Mouse (Mus musculus) heart, embryonic 13.5 days (tissue): ENCODE data around the gene Bcl2l2. TPM values are rescaled to one million over a fixed set of nuclear protein-coding genes. Genes with fewer than 3 reads are reported as not detected.
A peak's percentile ranks its signal among the peaks of the same experiment; 100 is the strongest.

Experiments used
- ATAC-seq: fragments of 200-750 bp; cut with Nextera tagmentation; 2 replicates; pipeline ENCODE4 v1.8.0; 2017; ENCODE audit warnings: moderate TSS enrichment; ENCODE audit not compliant: insufficient number of reproducible peaks, low FRiP score, low TSS enrichment; ENCODE audit errors: extremely low read depth
- H3K27ac ChIP-seq: fragments of 300-500 bp; sonication (generic); replicated peaks from 2 replicates; pipeline ENCODE4 v1.5.1; 2015; ENCODE audit warnings: moderate library complexity, mild to moderate bottlenecking, inconsistent platforms
- H3K27me3 ChIP-seq: fragments of 300-500 bp; sonication (generic); replicated peaks from 2 replicates; pipeline ENCODE4 v1.6.1; 2015; ENCODE audit warnings: mild to moderate bottlenecking, inconsistent platforms
- H3K36me3 ChIP-seq: fragments of 300-500 bp; sonication (generic); 2 replicates; pipeline ENCODE4 v1.6.1; 2015; ENCODE audit warnings: mild to moderate bottlenecking, inconsistent platforms
- H3K4me1 ChIP-seq: fragments of 300-500 bp; sonication (generic); 2 replicates; pipeline ENCODE4 v1.6.1; 2015; ENCODE audit warnings: inconsistent platforms
- H3K4me2 ChIP-seq: fragments of 300-500 bp; sonication (generic); 2 replicates; pipeline ENCODE4 v1.6.1; 2015; ENCODE audit warnings: inconsistent platforms, mild to moderate bottlenecking, moderate library complexity
- H3K4me3 ChIP-seq: fragments of 300-500 bp; sonication (generic); 2 replicates; pipeline ENCODE4 v1.5.1; 2015; ENCODE audit warnings: moderate library complexity, mild to moderate bottlenecking, inconsistent platforms
- H3K9ac ChIP-seq: fragments of 300-500 bp; sonication (generic); 2 replicates; pipeline ENCODE4 v1.6.1; 2015; ENCODE audit warnings: inconsistent platforms, mild to moderate bottlenecking, moderate library complexity
- H3K9me3 ChIP-seq: fragments of 300-500 bp; sonication (generic); 2 replicates; pipeline ENCODE4 v1.6.1; 2016; ENCODE audit warnings: inconsistent platforms
- WGBS: fragments of 180-500 bp; shearing (Covaris S2); methylation state at CpG from one replicate; pipeline ENCODE4 v1.1.7; 2015; ENCODE audit warnings: mixed read lengths; 5-methylcytosine and 5-hydroxymethylcytosine counted together
- polyA plus RNA-seq: library from polyadenylated mRNA; unstranded; fragments of >200 nt; fragmentation: Nextera tagmentation; extraction: Ambion mirVana; gene quantifications from 2 replicates; pipeline ENCODE4 v1.2.1, GENCODE M21; 2015

The Bcl2l2 gene
- polyA plus RNA-seq, 1 experiment from 2014 or later = 2.5 TPM

DNA sequence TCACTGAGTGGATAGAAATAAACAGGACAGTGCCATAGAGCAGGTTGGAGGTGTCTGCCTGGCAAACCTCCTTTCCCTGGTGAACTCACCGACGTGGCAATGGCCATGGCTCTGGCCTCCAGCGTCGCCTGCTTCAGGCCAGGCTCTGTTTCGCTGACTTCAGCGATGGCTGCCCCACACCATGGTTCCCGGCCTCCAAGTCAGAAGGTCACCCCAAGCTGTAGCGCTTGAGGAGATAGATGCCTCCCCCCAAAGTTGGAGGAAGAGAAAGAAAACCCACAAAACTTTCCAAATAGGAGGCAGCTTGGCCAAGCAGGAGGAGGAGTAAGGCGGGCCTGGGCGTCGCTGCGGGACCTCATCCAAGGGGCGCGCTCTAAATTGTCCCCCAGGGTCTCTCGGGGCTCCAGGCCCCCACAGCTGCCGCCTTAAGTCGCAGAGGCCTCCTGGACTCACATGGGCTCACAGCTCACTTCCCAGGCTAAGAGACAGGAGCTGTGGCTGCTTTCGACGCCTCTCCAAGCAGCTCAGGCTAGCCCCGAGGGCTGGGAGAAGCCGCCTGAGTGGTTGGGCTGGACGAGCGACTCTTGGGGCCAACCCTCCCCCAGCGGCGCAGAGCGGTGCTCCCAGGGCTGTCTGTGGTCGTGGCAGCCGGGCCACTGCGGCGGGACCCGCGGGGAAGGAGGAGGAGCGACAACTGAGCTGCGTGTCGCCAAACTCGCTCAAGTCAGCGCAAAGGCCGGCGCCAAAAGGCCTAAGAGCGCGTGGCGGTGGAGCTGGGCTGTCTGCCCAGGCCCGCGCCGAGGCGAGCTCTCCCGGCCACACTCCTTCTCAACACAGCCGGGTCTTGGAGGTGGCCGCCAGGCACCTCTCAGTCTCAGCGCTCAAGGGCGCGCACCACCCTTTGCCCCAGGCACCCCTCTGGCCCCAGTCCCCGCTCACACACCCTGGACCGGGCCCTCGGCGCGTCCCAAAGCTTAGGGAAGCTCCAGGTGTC, 42.5 kb downstream of the Bcl2l2 start, which contains the start of gene Efs:
Efs (minus strand) TSS at position 778 of the 994 bp plus-strand sequence.
- peaks cover 48% of the 10 kb centered on the region for H3K4me1 ChIP-seq

DNA sequence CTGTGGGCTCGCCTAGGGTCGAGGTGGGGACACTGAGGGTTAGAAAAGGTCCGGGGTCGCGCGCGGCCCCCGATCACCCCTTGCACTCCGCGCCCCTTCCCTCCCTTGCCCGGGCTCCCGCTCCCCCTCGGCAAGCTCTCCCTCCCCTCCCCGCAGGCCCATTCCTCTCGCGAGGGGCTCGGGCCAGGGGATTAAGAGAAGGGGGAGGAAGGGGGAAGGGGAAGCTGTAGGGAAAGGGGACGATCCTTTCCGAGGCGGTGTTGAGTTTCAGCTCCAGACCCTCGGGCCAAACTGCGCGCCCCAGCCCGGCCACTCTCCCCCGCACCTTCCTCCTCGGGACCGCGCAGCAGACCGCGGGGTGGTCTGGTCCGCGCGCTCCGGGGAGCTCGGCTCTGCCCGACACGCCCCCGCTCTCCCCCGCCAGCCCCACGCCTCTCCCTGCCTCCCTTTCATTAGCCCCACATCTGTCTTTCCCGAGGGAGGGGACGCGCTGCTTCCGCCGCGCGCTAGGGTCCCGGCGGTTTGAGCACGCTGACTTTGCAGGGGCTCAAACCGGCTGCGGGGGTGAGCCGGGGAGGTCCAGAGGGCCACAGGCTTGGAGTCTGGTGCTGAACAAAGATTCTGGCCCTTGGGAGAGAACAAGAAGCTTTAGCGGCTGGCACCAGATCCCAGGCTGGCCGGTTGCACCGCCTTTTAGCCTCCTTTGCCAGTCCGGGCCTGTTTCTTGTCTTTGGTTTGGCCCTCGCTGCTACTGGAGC, 43.4 kb downstream of the Bcl2l2 start:
- peak; percentile 52; the same call in 1 of the 2 replicates for ATAC-seq
- Histone ChIP-seq H3K9ac (peak overlapping the region; percentile 91), H3K4me1 (peaks cover 48% of the 10 kb centered on the region), H3K27me3 (peaks cover 42% of the 10 kb centered on the region), H3K4me2 (peak overlapping the region; percentile 96), H3K36me3 (peaks cover 9% of the 10 kb centered on the region), H3K9me3 (no peaks in the 10 kb centered on the region; the same call in 1 of the 2 replicates), H3K4me3 (peak overlapping the region; percentile 66), H3K27ac (peak overlapping the region; percentile 93)
- WGBS = under 1% methylated on average over 46 of the region's 58 CpGs

More for the DNA sequence above, 42.5 kb downstream of the Bcl2l2 start, which contains the start of gene Efs:
- peak within 1 kb of the TSS; percentile 96 for H3K4me2 ChIP-seq
- ATAC-seq = peak; percentile 39
- H3K4me3 ChIP-seq = peak within 1 kb of the TSS; percentile 66
- peaks cover 42% of the 10 kb centered on the region for H3K27me3 ChIP-seq
- 4% methylated on average over 57 of the region's 57 CpGs for WGBS
- no peaks in the 10 kb centered on the region; the same call in 1 of the 2 replicates for H3K9me3 ChIP-seq
- peaks cover 19% of the 10 kb centered on the region for H3K36me3 ChIP-seq
- peak within 1 kb of the TSS; percentile 91 for H3K9ac ChIP-seq
- H3K27ac ChIP-seq = peak within 1 kb of the TSS; percentile 93

DNA sequence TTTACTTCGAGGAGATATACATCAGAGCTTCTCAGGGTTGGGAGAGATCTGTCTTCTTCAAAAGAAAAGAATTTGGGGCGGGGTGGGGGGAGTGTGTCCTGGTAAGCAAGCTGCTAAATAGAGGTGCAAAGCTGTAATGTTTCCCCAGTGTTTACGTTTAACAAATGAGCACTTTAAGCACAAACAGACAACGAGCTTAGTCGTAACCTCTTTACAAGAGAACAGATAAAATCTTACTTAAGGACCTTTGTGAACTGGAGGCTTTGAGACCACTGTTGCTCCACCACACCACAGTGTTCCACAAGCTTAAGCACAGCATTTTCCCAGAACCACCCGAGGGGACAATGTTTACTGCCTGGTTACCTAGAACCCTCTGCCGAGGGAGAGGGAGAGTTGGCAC, 44.1 kb downstream of the Bcl2l2 start:
- Histone ChIP-seq H3K9ac (peak overlapping the region; percentile 91), H3K4me3 (peak overlapping the region; percentile 66), H3K27me3 (peaks cover 42% of the 10 kb centered on the region), H3K4me2 (peak overlapping the region; percentile 96), H3K9me3 (no peaks in the 10 kb centered on the region), H3K4me1 (peaks cover 48% of the 10 kb centered on the region), H3K36me3 (peaks cover 2% of the 10 kb centered on the region; the same call in 1 of the 2 replicates), H3K27ac (peak overlapping the region; percentile 93)
- no peak for ATAC-seq
- 37% methylated on average over 7 of the region's 7 CpGs for WGBS

DNA sequence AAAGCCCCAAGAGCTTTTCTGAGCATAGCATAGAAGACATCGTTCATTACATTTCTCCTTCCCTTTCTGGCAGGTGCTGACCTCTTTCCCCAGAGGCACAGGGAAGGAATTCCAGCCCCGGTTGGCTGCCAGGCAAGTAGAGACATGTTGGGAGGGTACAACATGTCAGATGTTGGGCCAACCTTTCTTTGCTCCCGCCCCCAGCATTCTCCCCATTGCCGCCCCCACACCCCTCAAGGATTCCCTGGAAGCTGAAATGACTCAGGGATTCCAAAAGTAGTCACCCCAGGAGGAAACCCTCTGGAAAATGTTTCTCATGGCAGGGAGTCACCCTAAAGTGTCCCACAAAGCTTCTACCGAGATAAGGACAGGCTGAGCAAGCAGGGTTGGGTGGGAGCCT, 46.6 kb downstream of the Bcl2l2 start:
- Histone ChIP-seq H3K27me3 (peaks cover 46% of the 10 kb centered on the region), H3K4me3 (no peak overlapping the region), H3K9me3 (no peaks in the 10 kb centered on the region), H3K9ac (no peak overlapping the region), H3K4me1 (peaks cover 41% of the 10 kb centered on the region), H3K27ac (no peak overlapping the region), H3K36me3 (no peaks in the 10 kb centered on the region), H3K4me2 (no peak overlapping the region)
- WGBS = 50% methylated on average over 5 of the region's 5 CpGs
- no peak for ATAC-seq

DNA sequence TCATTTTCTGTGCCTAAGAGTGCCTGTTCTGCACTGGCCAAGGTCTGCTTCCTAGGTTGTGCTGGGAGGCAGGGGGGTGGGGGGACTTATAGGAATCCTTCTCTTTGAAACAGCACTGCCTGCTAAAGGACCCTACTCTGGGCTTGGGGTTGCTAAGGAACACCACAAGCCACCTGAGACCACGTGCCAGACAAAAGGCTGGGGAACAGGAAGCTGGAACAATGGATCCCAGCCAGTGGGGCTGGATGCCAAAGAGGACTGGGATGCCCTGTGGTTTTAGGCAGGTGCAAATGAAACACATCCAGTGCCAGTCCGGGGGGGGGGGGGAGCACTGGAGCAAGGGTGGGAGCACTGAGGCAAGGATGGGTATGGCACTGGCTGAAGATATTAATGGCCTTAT, 47.3 kb downstream of the Bcl2l2 start:
- 33% methylated on average over 2 of the region's 2 CpGs for WGBS
- Histone ChIP-seq H3K36me3 (no peaks in the 10 kb centered on the region), H3K9ac (no peak overlapping the region), H3K27me3 (peaks cover 45% of the 10 kb centered on the region), H3K4me3 (no peak overlapping the region), H3K9me3 (no peaks in the 10 kb centered on the region), H3K4me2 (no peak overlapping the region), H3K27ac (no peak overlapping the region), H3K4me1 (peaks cover 35% of the 10 kb centered on the region)
- no peak for ATAC-seq

DNA sequence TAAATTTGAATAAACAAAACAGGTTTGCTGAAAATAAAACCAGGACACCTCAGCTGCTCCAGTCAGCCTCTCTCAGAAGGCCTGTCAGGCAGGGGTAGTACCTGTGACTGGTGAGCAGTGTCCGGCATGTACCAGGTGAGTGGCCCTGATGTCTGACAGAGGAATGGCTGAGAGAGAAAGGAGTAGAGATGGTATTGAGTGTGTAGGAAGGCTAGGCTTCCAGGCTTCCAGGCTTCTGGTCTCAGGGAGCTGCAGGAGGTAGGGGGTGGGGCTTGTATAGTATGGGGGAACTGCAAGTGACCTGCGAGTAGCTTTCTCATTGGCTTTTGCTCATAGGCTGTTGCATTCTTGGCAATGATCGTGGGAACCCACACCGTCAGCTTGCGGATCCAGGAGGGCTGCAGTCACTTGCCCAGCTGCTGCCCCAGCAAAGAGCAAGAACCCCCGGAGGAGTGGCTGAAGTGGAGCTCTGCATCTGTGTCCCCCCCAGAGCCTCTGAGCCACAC, 49.5 kb downstream of the Bcl2l2 start, which contains the start of gene Il25:
Il25 (plus strand) TSS at position 51 of the 506 bp plus-strand sequence.
- peaks cover 23% of the 10 kb centered on the region for H3K27me3 ChIP-seq
- H3K4me3 ChIP-seq = no peak within 1 kb of the TSS
- ATAC-seq = no peak
- 26% methylated on average over 6 of the region's 6 CpGs for WGBS
- H3K4me1 ChIP-seq = peaks cover 30% of the 10 kb centered on the region
- H3K4me2 ChIP-seq = no peak within 1 kb of the TSS
- H3K36me3 ChIP-seq = no peaks in the 10 kb centered on the region
- no peak within 1 kb of the TSS for H3K27ac ChIP-seq
- H3K9ac ChIP-seq = no peak within 1 kb of the TSS
- no peaks in the 10 kb centered on the region for H3K9me3 ChIP-seq

DNA sequence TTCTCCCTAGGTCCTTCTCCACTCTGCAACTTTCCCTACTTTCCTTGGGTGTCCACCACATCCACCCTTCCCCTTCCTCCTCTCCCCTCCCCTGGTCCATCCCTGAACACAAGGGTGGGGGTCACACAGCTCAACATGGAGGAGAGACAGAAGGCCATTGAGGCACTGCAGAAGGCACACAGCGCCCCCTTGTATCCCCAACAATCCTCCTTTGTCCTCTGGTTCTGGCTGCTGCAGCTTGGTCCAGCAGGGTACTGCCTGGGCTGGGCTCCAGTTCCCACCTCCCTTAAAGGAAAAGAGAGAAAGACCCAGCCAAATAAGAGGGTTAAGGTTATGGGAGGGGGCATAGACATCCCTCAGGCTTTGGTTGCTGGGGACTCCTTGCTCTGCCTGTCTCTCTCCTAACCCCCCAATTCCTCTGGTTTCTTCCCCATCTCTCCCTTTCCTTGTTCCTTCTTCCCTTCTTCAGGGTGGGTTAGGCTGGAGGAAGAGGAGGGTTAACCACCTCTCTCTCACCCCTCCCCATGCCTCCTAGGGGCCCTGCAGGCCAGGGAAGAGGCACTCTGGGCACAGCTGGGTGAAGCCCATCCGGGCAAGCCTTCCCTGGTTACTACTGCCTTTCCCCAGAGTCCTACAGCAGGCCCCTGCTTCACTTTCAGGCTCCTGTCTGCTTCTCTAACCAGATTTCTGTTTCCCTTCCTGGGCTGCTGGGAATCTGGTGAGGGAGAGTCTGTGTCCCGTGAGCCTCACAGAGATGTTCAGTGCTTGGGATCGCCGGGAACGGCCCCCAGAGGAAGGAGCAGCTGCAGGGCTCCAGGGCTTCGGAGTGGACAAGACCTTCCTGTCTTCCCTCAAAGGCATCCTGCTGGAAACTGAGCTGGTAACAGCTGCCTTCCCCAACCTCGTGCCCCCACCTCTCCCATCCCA, 53.0 kb downstream of the Bcl2l2 start, which contains the start of gene Cmtm5:
Cmtm5 (plus strand) TSS at position 358 of the 927 bp plus-strand sequence.
- H3K9ac ChIP-seq = peak within 1 kb of the TSS; percentile 25; the same call in 1 of the 2 replicates
- ATAC-seq = no peak
- no peaks in the 10 kb centered on the region for H3K9me3 ChIP-seq
- H3K4me3 ChIP-seq = no peak within 1 kb of the TSS
- 0 out of 2 replicates have a peak within 1 kb of the TSS, but pooled peaks have one; percentile 2 for H3K4me2 ChIP-seq
- WGBS = 18% methylated on average over 8 of the region's 8 CpGs
- peaks cover 15% of the 10 kb centered on the region for H3K36me3 ChIP-seq
- H3K27ac ChIP-seq = peak within 1 kb of the TSS; percentile 25; the same call in 1 of the 2 replicates
- H3K4me1 ChIP-seq = peaks cover 30% of the 10 kb centered on the region
- H3K27me3 ChIP-seq = peaks cover 13% of the 10 kb centered on the region

DNA sequence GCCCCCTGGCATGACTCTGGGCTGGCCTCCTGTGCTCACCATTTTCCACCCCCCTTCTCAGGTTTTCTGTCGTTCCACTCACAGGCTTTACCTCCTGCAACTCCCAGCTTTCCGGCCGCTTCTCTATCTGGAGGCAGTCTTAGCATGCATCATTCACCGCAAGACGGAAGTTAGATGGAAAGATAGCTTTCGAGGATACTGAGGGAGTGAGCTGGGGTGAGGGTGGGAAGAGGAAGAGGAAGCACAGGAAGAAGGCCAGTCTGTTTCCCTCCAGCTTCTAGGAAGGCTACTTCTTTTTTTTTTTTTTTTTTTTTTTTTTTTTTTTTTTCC, 53.6 kb downstream of the Bcl2l2 start:
- no peak overlapping the region for H3K4me3 ChIP-seq
- H3K9ac ChIP-seq = 0 out of 2 replicates have a peak overlapping the region, but pooled peaks have one; percentile 25
- ATAC-seq = no peak
- peaks cover 22% of the 10 kb centered on the region for H3K36me3 ChIP-seq
- peaks cover 13% of the 10 kb centered on the region for H3K27me3 ChIP-seq
- H3K27ac ChIP-seq = 0 out of 2 replicates have a peak overlapping the region, but pooled peaks have one; percentile 25
- H3K9me3 ChIP-seq = no peaks in the 10 kb centered on the region
- 0 out of 2 replicates have a peak overlapping the region, but pooled peaks have one; percentile 2 for H3K4me2 ChIP-seq
- peaks cover 30% of the 10 kb centered on the region for H3K4me1 ChIP-seq
- 30% methylated on average over 6 of the region's 6 CpGs for WGBS

DNA sequence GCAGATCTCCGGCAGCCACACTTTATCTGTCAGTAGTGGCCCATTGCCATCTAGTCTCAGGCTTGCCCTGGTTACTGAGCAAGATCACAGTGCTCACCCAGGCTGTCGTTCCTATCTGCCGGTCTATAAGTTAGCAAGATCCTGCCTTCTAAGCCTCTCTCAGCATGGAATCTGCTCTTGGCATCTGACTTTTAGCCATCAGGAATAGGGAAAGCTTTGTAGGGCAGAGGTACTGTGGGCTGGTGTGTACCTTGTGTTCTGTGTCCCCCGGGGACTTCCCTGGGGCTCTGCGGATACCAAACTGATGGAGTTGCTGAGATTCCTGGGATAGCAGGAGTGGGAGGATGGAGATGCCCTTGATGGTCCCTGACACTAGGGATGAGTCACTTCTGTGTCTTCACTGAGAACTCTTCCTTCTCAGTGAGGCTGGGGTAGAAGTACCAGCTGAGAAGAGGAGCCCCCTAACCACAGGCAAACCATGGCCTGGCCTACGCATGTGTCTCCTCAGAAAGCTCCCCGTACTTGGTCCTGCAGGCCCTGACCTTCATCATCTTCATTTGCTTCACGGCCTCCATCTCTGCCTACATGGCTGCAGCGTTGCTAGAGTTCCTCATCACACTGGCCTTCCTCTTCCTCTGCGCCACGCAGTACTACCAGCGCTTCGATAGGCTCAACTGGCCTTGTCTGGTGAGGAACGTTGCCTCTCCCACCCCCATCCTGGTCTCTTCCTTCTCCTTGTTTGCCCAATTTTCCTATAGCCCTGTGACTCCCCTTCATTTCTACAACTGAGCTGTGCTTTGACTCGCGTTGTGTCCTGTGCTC, 54.4 kb downstream of the Bcl2l2 start:
- WGBS = 60% methylated on average over 16 of the region's 16 CpGs
- no peak overlapping the region for H3K4me3 ChIP-seq
- H3K36me3 ChIP-seq = peaks cover 29% of the 10 kb centered on the region
- ATAC-seq = no peak
- H3K9ac ChIP-seq = 0 out of 2 replicates have a peak overlapping the region, but pooled peaks have one; percentile 14
- H3K4me2 ChIP-seq = no peak overlapping the region
- peaks cover 13% of the 10 kb centered on the region for H3K27me3 ChIP-seq
- 0 out of 2 replicates have a peak overlapping the region, but pooled peaks have one; percentile 28 for H3K27ac ChIP-seq
- H3K9me3 ChIP-seq = no peaks in the 10 kb centered on the region
- peaks cover 29% of the 10 kb centered on the region for H3K4me1 ChIP-seq
